Mouse (Mus musculus): Measurements from ENCODE around the gene Bsn.

GRCm38 (mm10) chr9:108172777-108173350, 17.3 kb downstream of the Bsn start:
- no peak for TF ChIP-seq CTCF (IDR thresholded peaks at IDR 0.05; ENCODE audit: insufficient read depth, low read depth, low read length)
- no peak for TF ChIP-seq POLR2A (IDR thresholded peaks at IDR 0.05; ENCODE audit: insufficient read depth, low read depth, low read length)

Data from olfactory bulb, adult 2 months (tissue).